Mouse (Mus musculus) kidney, adult 11 months (tissue): Measurements from ENCODE around the gene Unc13c.

ENCODE experiments used
- DNase-seq: peaks from one replicate; pipeline ENCODE4 v3.0.0; 2022

Gene Unc13c

DNA sequence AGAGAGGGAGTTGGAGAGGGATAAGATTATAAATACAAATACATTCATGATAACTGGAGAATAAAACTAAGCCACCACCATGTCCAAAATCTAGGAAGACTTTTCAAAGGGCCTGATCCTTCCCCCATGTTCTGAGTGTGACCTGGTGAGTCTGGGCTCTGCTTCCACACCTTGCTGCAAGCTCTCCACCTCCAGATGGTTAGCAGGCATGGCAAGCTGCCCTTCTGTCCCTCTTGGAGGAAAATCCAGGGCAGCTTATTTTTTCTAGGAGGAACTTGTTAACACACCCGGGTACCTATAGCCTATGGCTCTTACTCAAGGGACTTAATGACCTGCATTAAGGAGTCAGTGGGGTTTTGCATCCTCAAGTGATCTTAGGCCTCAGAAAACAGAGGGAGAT, 364.8 kb downstream of the Unc13c start:
- DNase-seq = no peak

DNA sequence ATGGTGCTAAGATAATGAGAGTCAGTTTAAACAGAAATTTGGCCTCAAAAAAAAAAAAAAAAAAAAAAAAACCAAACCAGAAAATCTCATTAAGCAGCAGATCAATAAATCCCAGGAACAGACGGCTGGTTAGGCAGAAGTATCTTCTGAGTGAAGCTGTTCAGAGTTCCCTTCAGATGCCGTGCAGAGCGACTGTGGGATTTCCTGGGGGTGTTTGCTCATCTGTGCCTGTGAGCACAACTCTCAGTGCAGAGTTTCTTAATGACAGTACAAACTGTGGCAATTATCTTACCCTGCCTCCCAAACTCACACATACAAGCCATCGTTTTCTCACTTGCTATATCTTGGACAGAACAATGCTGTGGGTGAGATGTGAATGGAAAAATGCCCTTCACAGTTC, 403.2 kb downstream of the Unc13c start:
- no peak for DNase-seq

GRCm38 (mm10) chr9:73560037-73560436, 408.7 kb downstream of the Unc13c start:
- peak; percentile 8 for DNase-seq

- DNase-seq = peak; percentile 26
Measured at GRCm38 (mm10) chr9:73557805-73558204, 411.0 kb downstream of the Unc13c start.

DNA sequence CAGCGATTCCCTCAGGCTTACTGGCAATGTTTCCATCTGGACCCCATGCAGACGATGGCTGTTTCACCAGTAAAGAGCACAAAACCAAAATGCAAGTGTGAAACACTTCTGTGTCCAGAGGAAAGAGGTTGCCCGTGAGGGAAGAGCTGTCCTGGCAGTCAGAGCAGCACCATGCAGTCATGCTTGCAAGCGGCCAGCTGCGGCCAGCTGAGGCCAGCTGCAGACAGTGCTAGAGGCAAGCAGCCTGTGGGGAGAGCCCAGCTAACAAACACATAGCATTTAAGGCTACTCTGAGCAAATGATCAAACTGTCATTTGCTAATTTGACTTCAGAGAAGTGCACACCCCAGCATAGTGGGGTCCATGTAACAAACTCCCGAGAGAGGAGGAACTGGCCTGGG, 413.4 kb downstream of the Unc13c start:
- no peak for DNase-seq

GRCm38 (mm10) chr9:73472568-73472967, 496.2 kb downstream of the Unc13c start:
- DNase-seq = no peak

- no peak for DNase-seq
Measured at GRCm38 (mm10) chr9:73462027-73462426, 506.7 kb downstream of the Unc13c start.

DNA sequence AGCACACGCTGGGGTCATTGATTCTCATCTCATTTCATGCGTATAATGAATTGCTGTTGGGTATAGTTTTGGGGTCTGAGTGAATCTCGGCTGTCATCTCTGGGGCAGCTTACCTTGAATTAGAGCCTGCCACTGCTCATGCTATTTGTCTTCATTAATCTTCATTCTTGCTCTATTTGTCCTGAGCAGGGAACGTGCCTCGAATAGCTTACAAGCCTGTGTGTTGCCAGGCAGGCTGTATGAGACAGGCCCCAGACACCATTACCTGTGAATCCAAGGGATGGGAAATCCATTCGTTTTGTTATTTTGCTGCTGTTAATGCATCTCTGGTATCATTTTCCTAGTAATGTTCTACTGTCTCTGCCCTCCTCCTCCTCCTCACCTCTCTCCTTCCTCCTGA, 518.8 kb downstream of the Unc13c start:
- no peak for DNase-seq

DNA sequence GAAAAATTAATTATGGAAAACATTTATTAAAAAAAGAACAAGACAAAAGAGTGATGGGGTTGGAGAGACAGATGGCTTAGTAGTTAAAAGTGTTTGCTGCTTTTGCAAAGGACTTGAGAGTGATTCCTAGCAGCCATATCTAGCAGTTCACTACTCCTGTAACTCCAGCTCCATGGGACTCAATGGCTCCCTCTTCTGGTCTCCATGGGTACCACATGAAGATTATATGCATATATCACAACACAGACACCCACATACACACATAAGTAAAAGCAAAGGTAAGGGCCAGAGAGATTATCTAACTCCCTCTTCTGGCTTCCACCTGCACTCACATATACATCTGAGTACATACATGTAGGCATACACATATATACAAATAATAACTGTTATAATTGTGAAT, 519.5 kb downstream of the Unc13c start:
- no peak for DNase-seq

GRCm38 (mm10) chr9:73431925-73432324, 536.8 kb downstream of the Unc13c start:
- DNase-seq = no peak
